Mouse (Mus musculus): ENCODE results near the gene Mmp7.

The Mmp7 gene

GRCm38 (mm10) chr9:7691790-7692189, at the start of gene Mmp7:
TSS of gene Mmp7 (plus strand) at chr9:7692090.
- no peak for DNase-seq

DNA sequence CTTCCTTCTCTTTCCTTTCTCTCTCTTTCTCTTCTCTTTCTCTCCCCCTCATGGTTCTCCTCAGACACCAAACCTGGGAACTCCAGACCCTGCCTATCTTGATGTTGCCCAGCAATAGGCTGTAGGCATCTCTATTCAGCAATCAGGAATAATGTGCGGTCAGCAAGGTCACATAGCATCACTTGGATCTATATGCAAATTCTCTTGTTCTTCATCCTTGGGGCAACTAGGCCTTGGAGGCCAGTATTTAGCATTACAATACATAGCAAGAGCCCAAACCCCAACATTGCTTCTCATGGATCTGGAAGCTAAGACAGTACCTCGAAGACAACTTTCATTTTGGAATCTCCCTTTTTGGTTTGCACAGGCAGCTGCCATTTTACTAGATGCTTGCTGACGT, 44.0 kb upstream of the Mmp7 start:
- DNase-seq = no peak

DNA sequence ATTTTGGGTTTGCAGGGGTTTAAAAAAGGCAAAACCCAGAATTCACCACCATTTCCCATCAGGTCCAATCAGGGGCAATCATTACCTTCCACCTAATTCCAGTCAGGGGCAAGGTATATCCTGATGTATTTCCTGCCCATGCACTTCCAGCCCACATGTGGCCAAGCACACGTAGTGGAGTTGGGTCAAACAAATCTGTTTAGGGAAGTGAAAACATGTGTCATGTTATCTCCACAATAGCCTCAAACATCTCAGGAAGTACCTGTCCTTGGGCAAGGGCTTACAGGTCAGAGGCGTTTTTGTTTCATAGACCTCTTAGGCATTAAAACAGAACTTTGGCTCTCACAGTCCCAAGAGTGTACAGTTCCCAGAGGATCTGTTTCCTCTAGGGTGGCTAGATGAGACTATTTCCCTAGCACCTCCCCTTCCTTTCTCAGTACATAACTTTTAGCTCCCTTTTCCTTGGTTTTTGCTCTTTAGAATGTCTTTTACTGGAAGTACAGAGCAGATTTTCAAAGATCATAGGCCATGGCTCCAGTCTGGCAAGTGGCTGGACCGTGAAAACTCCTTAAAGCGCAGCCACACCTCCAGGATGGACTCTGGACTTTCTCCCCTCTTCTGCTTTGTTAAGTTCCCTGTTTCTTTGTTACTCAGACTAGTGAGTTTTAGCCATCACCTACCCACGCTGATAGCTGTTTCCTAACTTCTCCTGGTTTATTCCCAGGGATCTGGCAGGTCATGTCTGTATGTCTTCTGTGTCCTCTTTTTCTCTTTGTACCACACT, 41.3 kb upstream of the Mmp7 start:
- DNase-seq = peak in 1 of 2 experiments; percentile 25

DNA sequence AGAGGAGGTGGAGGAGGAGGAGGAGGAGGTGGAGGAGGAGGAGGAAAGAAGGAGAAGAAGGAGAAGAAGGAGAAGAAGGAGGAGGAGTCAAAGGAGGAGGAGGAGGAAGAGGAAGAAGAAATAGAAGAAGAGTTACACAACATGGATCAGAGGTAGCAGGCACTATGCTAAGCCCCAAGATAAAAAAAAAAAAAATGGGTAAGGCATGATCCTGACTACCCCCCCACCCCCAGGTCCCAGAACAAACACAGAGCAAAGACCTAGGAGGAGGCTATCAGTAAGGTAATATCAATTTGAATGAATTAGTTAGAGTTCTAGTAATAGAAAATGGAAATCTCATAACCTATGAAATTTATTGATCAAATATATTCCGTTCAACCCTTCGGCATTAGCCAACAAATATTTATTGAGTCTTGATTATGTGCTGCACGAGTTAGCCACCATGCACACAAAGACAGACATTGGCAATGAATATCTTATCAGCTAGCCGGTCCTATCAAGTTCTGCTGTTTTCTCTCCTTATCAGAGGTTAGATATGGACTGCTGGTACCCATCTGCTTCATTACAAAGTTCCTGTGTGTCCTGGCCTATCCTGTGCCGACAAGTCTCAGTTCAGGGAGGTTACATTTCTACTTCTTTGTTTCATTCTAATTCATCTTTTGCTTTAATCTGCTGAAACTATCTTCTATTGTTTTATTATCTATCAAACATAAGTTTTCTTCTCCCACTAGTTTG, 39.4 kb upstream of the Mmp7 start:
- no peak for DNase-seq

GRCm38 (mm10) chr9:7657946-7658345, 33.9 kb upstream of the Mmp7 start:
- DNase-seq = peak; percentile 6 to 8

- no peak for DNase-seq
Measured at GRCm38 (mm10) chr9:7659469-7660020, 32.3 kb upstream of the Mmp7 start.

DNA sequence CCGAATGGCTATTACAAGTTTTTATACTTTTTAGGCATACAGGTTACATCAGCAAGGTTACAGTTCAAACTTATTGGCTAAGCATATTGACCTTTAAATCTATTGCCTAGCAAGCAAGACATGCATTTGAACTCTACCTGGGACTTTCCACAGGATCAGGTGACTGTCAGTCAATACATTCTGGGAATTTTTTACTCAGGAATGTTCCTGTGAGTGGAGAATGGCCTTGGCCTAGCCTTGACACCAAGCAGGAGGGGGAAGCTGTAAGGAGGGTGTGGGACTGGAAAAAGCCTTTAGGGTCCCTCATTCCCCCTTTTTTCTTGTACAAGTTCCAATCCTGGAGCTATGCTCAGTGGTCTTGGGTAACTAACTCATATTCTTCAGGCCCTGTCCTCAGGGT, 30.5 kb upstream of the Mmp7 start:
- DNase-seq = no peak

DNA sequence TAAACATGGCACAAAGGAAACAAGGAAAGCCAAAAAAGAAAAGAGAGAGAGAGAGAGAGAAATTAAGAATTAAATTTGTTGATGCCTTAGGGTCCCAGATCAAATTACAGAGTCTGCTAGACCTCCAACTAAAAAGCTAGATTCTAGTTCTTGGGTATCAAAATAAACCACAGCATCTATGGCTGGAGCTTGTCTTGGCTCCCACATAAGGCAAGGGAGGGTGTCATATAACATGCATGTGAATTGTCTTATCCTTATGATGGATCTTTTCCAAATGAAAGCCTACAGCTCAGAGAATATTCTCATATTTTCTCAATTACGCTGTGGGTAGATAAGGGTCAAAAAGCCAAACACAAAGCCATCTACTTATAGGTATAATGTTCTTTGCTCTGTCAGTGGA, 22.2 kb upstream of the Mmp7 start:
- no peak for DNase-seq

DNA sequence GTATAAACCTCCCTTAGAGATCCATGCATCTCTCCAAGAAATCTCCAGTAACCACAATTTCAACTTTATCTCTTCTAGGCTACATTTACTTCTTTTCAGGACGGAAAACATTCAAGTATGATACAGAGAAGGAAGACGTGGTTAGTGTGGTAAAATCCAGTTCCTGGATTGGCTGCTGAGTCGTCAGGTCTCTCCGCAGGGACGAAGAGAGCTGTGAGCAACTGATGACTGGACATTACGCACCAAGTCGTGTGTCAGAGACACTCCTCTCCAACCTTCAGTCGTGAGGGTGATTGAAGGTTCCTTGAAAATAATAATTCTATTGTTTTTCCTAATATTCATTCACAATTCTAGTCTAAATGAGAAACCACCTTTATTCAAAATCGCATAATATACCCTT, 18.9 kb upstream of the Mmp7 start:
- no peak for DNase-seq

DNA sequence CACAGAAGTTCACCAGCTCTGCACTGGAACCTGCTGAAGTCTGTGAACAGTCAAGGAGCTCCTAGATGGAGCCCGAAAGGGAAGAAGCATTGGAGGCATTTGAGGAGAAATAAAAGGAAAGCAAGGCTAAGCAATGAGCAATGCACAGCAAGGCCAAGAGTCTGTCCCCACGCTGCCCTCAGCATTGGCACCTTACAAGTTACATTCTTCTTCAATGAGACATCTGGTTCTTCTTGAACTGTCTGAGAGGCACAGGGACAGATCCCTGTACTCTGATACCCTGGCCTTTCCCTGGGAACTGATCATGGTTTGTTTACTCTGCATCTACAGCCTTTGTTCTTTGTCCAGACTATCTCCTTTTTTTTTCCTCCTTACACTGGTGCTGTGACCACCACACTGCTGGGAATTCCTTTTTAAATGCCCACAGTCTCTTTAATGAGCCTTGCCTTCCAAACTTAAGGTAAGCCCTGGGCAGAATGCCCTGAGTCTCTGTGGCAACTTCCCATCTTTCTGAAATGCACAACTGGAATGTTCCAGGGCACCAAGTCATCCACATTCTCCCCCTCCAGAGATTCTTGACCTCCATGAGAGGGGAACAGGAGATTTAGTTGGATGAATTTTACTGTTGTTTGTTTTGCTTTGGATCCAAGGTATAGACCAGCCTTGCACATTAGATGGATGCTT, 13.6 kb upstream of the Mmp7 start:
- DNase-seq = no peak

- DNase-seq = no peak
Measured at GRCm38 (mm10) chr9:7682081-7682618, 9.7 kb upstream of the Mmp7 start.

DNA sequence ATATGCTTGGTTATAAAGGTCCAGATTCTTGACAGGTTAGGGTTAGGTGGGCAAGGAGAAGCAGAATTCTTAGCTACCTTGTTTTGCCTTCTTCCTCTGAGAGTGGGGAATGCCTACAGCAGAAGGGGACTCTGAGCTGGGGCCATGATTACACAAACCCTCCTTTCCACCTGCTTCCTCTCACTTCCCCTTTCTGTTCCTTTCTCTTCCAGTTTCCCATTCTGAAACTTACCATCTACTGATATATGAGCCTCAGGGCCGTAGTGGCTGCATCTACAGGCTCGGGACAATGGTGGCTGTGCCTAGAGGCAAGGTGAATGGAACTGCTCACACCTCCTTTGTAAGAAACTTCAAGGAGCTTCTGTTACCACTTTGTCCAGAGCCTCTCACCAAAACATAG, 5.9 kb upstream of the Mmp7 start:
- DNase-seq = no peak

DNA sequence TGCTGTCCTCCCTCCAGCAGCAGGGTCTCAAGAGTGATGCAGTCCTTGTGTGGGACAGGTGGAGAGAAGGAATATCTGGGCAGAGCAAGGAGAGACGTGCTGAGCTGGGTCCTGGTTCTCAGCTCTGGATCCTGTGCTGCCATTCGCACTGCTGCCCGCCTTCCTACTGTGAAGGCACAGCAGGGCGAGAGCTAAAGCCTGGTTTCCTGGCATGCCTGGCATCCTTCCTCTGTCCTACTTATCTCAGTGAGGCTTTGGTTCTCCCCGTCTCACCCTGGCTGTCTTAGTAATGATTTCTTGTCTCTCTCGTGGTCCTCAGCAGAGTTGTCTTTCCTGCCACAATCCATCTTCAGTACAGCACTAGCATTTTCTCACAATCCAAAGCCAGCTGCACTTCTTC, 2.1 kb upstream of the Mmp7 start:
- no peak for DNase-seq

- DNase-seq = no peak
Measured at GRCm38 (mm10) chr9:7693961-7694360, 2.1 kb downstream of the Mmp7 start.

GRCm38 (mm10) chr9:7695646-7696045, 3.8 kb downstream of the Mmp7 start:
- DNase-seq = no peak

GRCm38 (mm10) chr9:7708698-7709097, 16.8 kb downstream of the Mmp7 start:
- DNase-seq = no peak

DNA sequence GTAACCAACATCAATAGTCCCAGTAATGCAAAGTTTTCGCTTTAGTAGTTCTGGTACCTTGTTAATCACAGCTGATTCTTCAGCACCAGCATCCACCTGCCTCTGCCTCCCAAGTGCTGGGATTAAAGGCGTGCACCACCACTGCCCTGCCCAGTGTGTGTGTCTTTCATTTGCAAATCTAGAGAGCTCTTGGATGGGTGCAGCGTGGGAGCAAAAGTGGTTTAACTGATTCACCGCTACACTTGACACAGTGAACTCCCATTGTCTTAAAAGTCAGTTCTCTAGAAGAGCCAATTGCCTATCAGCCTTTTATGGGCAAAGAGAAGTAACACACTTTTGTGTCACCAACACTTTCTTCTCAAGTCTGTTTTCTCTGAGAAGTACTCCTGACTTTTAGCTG, 19.3 kb downstream of the Mmp7 start:
- no peak for DNase-seq

- peak; percentile 31 to 36 for DNase-seq
Measured at GRCm38 (mm10) chr9:7714062-7714907, 22.4 kb downstream of the Mmp7 start.

GRCm38 (mm10) chr9:7714908-7715175, 23.0 kb downstream of the Mmp7 start:
- no peak for DNase-seq

DNA sequence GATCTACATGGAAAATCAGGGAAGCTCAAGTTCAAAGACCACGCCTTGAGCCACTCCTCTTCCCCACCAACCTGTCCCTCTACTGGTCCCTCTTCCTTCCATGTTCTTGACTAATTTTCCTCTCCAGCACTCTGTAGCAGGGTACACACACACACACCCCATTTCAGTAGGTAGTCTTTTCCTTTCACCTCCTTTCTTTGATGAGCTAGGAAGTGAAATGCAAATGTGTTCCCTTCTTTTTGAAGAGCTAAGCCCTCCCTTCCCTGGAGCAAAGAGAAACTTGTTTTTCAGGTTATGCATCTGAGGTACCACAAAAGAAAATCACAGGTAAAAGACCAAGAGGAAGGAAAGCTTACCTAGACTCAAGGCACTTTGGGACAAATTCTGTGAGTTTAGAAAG, 29.7 kb downstream of the Mmp7 start:
- DNase-seq = no peak

GRCm38 (mm10) chr9:7728997-7729396, 37.1 kb downstream of the Mmp7 start:
- DNase-seq = no peak

GRCm38 (mm10) chr9:7742696-7743095, 50.8 kb downstream of the Mmp7 start:
- no peak for DNase-seq

GRCm38 (mm10) chr9:7744156-7744555, 52.3 kb downstream of the Mmp7 start:
- DNase-seq = no peak
